Mouse (Mus musculus) megakaryocyte, adult 5-6 weeks (primary cell): ENCODE results near the gene Hoxd9. TPM values are rescaled to one million over a fixed set of nuclear protein-coding genes. Genes with fewer than 3 reads are reported as not detected.
A peak's percentile ranks its signal among the peaks of the same experiment; 100 is the strongest.

Experiments used
- ATAC-seq: 2 replicates; pipeline ENCODE4 v1.8.0; 2016; ENCODE audit warnings: mild to moderate bottlenecking, inconsistent platforms; ENCODE audit not compliant: poor library complexity, severe bottlenecking
- total RNA-seq, 2 experiments: library from RNA; stranded (forward) in 1 of 2; stranded (reverse) in 1 of 2; fragments of 153-499, 151-499 nt in 1 of 2; fragments of 221-1000, 200-1000 nt in 1 of 2; gene quantifications; 2 replicates each; pipeline versions ENCODE4 v1.2.3 to v1.2.4; 2015 to 2017

Gene Hoxd9
- not detected in 2 replicates for total RNA-seq (2015)
- total RNA-seq (2017): not detected in 2 replicates

GRCm38 (mm10) chr2:74697567-74698121, at the start of gene Hoxd9:
TSS of gene Hoxd9 (plus strand) at chr2:74697727.
- no peak for ATAC-seq

GRCm38 (mm10) chr2:74652996-74653340, 44.6 kb upstream of the Hoxd9 start:
- no peak for ATAC-seq

DNA sequence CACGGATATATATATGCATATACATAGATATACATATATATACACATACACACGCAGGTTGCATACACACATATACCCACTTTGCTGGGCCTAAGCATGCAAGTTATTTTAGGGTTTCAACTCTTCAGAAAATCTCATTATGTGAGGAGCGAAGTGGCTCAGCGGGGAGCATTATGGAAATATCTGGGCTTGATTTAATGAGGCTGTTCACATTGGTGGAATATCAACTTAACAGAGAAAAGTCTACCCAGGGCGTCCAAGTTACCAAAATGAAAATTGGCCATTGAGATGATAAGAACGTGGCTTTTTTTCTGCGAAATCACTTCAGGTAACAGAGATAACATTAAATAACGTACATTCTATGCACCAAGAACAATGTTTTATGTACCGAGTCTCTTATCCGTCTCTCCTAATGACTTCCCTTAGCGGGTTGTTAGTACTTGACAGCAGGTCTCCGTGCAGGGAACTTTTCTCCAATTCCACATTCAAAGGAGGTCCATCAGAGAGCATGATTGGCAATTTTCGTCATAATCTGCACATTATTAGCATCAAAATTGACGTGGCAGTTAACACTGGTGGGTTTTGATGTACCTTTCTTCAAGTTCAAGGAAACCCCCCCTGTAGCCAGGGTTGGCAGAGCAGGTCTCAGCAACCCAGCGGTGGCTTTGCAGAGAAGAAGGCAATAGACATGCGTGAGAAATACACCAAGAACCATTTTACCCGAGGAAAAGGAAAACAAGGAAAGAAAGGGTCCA, 43.6 kb upstream of the Hoxd9 start:
- no peak for ATAC-seq

- no peak for ATAC-seq
Observed at GRCm38 (mm10) chr2:74654743-74655419, 42.6 kb upstream of the Hoxd9 start.

- ATAC-seq: peak; percentile 54
Observed at GRCm38 (mm10) chr2:74655420-74655781, 42.1 kb upstream of the Hoxd9 start.

- ATAC-seq: peak; percentile 71
Observed at GRCm38 (mm10) chr2:74655821-74656631, 41.5 kb upstream of the Hoxd9 start.

- no peak for ATAC-seq
Observed at GRCm38 (mm10) chr2:74656632-74657021, 40.9 kb upstream of the Hoxd9 start.

DNA sequence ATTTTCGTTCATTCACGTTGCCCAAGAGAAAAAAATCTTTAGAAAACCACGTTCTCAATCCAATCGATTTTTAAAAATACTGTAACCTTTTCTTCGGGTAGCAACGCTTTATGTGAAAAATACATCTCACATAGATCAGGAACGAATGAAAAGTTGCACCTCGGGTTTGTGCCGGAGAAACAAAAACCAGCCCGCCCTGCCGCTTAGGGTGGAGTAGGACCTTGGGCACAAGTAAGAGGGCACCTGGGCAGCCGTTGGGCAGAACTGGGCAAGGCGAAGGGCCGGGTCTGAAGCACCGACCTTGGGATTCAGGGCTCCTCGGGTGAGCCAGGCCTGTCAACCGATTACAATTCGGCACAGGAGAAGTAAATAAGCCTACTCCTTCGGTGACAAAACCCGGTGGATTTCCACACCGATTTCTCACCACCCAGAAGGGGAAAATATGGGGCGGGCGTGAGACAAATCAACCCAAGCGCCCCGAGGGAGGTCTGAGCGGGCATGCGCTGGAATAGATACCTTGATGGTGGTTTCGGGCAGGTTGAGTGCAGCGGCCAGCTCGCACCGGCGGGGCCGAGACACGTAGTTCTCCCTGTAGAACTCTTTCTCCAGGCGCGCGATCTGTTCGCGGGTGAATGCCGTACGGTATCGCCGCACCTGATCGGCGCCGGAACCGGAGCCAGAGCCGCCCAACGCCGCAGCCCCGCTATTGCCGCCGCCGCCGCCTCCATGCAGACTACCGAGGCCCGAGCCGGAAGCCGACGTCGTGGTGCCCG, 40.1 kb upstream of the Hoxd9 start:
- no peak for ATAC-seq

DNA sequence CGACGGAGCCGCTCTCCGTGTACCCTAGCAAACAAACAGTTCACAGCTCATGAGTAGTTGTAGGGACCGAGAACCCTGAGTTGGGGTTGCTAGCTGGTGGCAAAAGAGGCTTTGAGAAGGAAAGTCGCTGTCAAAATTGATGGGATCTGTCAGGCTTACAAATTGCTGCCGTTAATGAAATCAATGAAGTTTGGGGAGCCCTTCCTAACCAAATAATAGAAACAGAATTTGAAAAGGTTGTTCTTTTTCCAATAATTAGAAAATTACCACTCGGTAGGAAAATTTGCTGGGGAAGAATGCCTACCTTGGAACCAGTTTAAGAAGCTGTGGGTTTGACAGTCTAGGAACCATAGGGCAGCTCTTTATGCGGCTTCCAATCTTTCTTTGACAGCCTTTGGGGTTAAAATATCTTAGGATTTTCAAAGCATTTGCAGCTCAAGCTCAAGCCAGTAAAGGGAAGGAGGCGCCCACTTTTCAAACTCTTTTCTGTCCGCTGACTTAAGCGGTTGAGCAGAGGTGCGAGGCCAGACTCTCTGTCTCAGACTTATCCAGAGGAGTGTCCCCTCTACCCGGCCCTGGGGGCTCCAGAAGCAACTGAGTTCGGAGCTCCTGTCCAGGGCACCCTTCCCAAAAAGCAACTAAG, 39.4 kb upstream of the Hoxd9 start:
- ATAC-seq: no peak

DNA sequence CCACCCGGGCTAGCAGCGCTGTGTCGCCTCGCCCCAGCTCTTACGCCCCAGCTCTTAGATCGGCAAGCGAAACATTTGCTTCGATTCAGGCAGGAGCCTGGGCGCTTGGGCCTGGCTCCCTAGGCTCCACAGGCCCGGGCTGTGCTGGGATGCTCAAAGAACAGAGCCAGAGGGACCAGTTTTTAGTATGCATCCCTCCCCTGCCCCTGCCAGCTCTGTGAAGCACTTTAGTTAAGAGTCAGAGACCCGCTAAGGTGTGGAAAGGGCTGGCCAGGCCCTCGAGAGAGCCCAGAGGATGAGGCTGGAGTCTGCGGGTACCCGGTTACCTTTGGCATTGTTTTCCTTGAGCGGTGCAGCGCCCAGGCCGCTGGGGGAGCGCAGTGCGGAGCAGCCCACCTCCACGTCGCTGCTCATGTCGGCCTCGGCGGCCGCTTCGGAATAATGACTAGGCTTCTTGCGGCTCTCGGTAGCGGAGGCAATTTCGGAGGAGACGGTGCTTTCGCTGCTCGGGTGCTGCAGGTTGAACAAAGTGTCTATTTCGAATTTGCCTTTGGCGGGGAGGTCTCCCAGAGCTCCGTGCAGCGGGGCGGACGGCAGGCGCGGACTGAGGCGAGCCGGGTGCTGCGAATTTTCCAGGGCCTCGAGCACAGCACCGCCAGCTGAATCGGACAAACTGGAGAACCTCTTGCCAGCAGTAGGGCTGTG, 38.7 kb upstream of the Hoxd9 start:
- no peak for ATAC-seq

GRCm38 (mm10) chr2:74659507-74660005, 38.0 kb upstream of the Hoxd9 start, which contains the start of gene Evx2:
TSS of gene Evx2 (minus strand) at chr2:74659557.
- ATAC-seq: no peak

DNA sequence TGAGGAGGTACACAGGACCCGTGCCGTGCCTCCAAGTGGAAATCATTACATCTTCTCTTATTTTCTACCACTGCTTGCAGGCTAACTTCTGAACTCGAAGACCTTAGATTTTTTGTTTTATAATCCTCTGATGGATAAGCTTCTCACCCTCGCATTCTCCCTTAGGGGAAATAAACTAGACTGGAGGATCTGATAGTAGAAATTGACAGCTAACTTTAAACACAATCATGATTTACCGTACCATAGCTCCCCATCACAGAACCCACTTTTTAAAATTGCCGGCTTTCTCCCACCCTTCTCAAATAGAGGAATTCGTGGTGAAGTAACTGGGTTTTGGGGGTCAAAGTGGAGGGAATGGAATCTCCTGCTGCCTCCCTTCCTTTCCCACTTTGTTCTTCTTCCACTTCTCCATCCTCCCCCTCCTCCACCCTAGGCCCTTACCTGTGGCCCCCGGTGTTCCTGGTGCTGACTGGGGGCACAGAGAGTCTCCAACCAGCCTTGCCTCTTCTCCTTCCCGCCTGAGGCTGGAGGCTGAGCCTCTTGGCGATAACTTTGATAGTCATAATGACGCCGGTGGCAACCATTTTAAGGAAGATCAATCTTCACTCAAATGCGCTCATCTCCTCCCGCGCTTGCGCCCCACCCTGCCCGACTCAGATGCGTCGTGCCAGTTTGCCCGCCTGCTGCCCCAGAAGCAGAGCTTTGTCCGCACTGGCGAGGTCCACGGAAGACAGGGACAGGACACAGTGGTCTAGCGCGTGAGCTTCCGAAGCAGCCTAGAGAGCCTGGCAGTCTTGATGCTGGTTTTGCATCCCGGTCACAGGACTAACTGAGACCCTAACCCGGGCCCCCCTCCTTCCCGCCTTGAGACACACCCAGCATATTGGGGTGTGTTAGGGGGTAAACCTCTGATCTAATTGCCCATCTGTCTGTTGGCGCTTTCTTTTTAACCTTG, 36.8 kb upstream of the Hoxd9 start:
- ATAC-seq: no peak

DNA sequence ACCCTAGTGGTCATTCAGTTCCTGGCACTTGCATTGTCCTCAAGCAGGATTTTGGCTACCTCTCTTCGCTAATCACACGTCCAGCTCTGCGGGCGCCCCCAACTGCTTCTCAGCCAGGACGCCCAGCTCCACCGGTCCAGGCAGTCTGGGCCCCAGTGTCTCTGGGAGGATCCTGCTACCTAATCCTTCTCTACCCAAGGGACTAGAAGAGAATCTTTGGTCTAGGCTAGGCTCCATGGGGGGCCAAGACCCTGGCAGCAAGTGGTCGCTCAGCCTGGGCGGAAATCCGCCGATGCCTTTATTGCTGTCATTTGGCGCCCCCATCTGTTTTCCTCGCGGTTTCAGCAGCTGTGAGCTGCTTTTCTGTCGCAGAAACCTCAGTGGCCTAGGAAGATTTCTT, 35.8 kb upstream of the Hoxd9 start:
- no peak; the same call in 1 of the 2 replicates for ATAC-seq

GRCm38 (mm10) chr2:74663291-74663925, 34.1 kb upstream of the Hoxd9 start:
- ATAC-seq: peak; percentile 39; the same call in 1 of the 2 replicates

- ATAC-seq: no peak
Observed at GRCm38 (mm10) chr2:74666411-74666810, 31.1 kb upstream of the Hoxd9 start.

GRCm38 (mm10) chr2:74667191-74667841, 30.2 kb upstream of the Hoxd9 start:
- no peak for ATAC-seq

GRCm38 (mm10) chr2:74667842-74668357, 29.6 kb upstream of the Hoxd9 start, which contains the start of gene Hoxd13:
TSS of gene Hoxd13 (plus strand) at chr2:74668310.
- no peak for ATAC-seq
